Mouse (Mus musculus) CH12.LX (cell line): ENCODE data around the gene Epb41l3.

Experiments
- CTCF ChIP-seq, 2 experiments: IDR thresholded peaks in 1 of 2; conservative IDR thresholded peaks in 1 of 2; 2 replicates each; pipeline ENCODE4 v1.5.1; 2011 to 2012; ENCODE audit warnings: low read depth in 2 of 2, low read length in 2 of 2, improper control_type of control experiment in 1 of 2, inconsistent platforms in 1 of 2, mild to moderate bottlenecking in 1 of 2, moderate library complexity in 1 of 2
- MAFK ChIP-seq: IDR thresholded peaks from 2 replicates; pipeline ENCODE4 v1.6.1; 2011; ENCODE audit warnings: low read length, improper control_type of control experiment; ENCODE audit not compliant: insufficient replicate concordance
- MAZ ChIP-seq: IDR thresholded peaks from 2 replicates; pipeline ENCODE4 v1.6.1; 2012; ENCODE audit warnings: low read depth, mild to moderate bottlenecking, inconsistent platforms, low read length, improper control_type of control experiment, moderate library complexity
- POLR2A ChIP-seq: IDR thresholded peaks from 2 replicates; pipeline ENCODE4 v1.6.1; 2011; ENCODE audit warnings: low read depth, mild to moderate bottlenecking, improper control_type of control experiment, low read length
- TCF12 ChIP-seq: IDR thresholded peaks from 2 replicates; pipeline ENCODE4 v1.6.1; 2014; ENCODE audit warnings: low read depth, mild to moderate bottlenecking, inconsistent platforms, low read length, improper control_type of control experiment
- UBTF ChIP-seq: IDR thresholded peaks from 2 replicates; pipeline ENCODE4 v1.6.1; 2012; ENCODE audit warnings: low read depth, mild to moderate bottlenecking, inconsistent platforms, low read length, improper control_type of control experiment, moderate library complexity
- ZC3H11A ChIP-seq: IDR thresholded peaks from 2 replicates; pipeline ENCODE4 v1.6.1; 2012; ENCODE audit warnings: low read depth, mild to moderate bottlenecking, inconsistent platforms, low read length, improper control_type of control experiment

GRCm38 (mm10) chr17:69076238-69076625 lies 749 bp downstream of the Epb41l3 start:
- TF ChIP-seq POLR2A: no peak
- TF ChIP-seq CTCF (conservative IDR thresholded peaks at IDR 0.05 in 1 of 2, IDR thresholded peaks at IDR 0.05 in 1 of 2; ENCODE audit: low read depth in 2 of 2, low read length in 2 of 2): no peak
- TF ChIP-seq UBTF: no peak
- no peak for TF ChIP-seq ZC3H11A
- TF ChIP-seq MAFK: no peak
- no peak for TF ChIP-seq TCF12
- TF ChIP-seq MAZ: no peak
